Mouse (Mus musculus) hindbrain, embryonic 11.5 days (tissue): ENCODE data around the gene Calcoco1. TPM values are rescaled to one million over a fixed set of nuclear protein-coding genes. Genes with fewer than 3 reads are reported as not detected.

Experiments
- ATAC-seq: fragments of 200-750 bp; cut with Nextera tagmentation; 2 replicates; pipeline ENCODE4 v1.8.0; 2017; ENCODE audit warnings: mild to moderate bottlenecking, moderate TSS enrichment, moderate library complexity; ENCODE audit not compliant: low FRiP score
- DNase-seq: peaks from one replicate; pipeline ENCODE4 v3.0.0-alpha.2; 2015; ENCODE audit warnings: low spot score
- H3K27ac ChIP-seq: fragments of 300-500 bp; sonication (generic); 2 replicates; pipeline ENCODE4 v1.5.1; 2014; ENCODE audit warnings: mild to moderate bottlenecking, low read depth, low read length
- H3K27me3 ChIP-seq: fragments of 300-500 bp; sonication (generic); 2 replicates; pipeline ENCODE4 v1.6.1; 2014; ENCODE audit warnings: mild to moderate bottlenecking, low read length, moderate library complexity, mixed read lengths; ENCODE audit not compliant: control insufficient read depth, insufficient read depth
- H3K36me3 ChIP-seq: fragments of 300-500 bp; sonication (generic); 2 replicates; pipeline ENCODE4 v1.6.1; 2014; ENCODE audit warnings: mild to moderate bottlenecking, low read length, moderate library complexity, mixed read lengths; ENCODE audit not compliant: control insufficient read depth, insufficient read depth
- H3K4me1 ChIP-seq: fragments of 300-500 bp; sonication (generic); replicated peaks from 2 replicates; pipeline ENCODE4 v1.6.1; 2014; ENCODE audit warnings: low read length, mixed read lengths; ENCODE audit not compliant: control insufficient read depth, insufficient read depth
- H3K4me2 ChIP-seq: fragments of 300-500 bp; sonication (generic); replicated peaks from 2 replicates; pipeline ENCODE4 v1.6.1; 2014; ENCODE audit warnings: mild to moderate bottlenecking, low read depth, low read length
- H3K4me3 ChIP-seq: fragments of 300-500 bp; sonication (generic); 2 replicates; pipeline ENCODE4 v1.5.1; 2014; ENCODE audit warnings: low read depth, low read length
- H3K9ac ChIP-seq: fragments of 300-500 bp; sonication (generic); 2 replicates; pipeline ENCODE4 v1.6.1; 2014; ENCODE audit warnings: low read depth, low read length
- H3K9me3 ChIP-seq: fragments of 300-500 bp; sonication (generic); 2 replicates; pipeline ENCODE4 v1.6.1; 2016; ENCODE audit warnings: low read length; ENCODE audit not compliant: control insufficient read depth
- WGBS: fragments of 180-500 bp; shearing (Covaris S2); extraction: QIAGEN DNeasy Blood & Tissue Kit; methylation state at CpG from one replicate; pipeline ENCODE4 v1.1.7; 2014; 5-methylcytosine and 5-hydroxymethylcytosine counted together
- polyA plus RNA-seq: library from polyadenylated mRNA; unstranded; fragments of >200 nt; fragmentation: Nextera tagmentation; extraction: Ambion mirVana; gene quantifications from 2 replicates; pipeline ENCODE4 v1.2.1, GENCODE M21; 2014

The Calcoco1 gene
- polyA plus RNA-seq, 1 experiment from 2014 or later, result 26.2 TPM

GRCm38 (mm10) chr15:102692991-102693411, 29.0 kb downstream of the Calcoco1 start:
- Histone ChIP-seq H3K9ac (no peak overlapping the region), H3K27ac (no peak overlapping the region; the same call in 1 of the 2 replicates), H3K9me3 (no peaks in the 10 kb centered on the region), H3K36me3 (no peaks in the 10 kb centered on the region), H3K4me1 (peaks cover 9% of the 10 kb centered on the region), H3K4me3 (peak overlapping the region; percentile 30), H3K4me2 (peak overlapping the region; percentile 65), H3K27me3 (peaks cover 50% of the 10 kb centered on the region)
- ATAC-seq (peak; percentile 87), DNase-seq (peak; percentile 92)
- 2% methylated on average over 32 of the region's 32 CpGs for WGBS

- peak overlapping the region; percentile 8; the same call in 1 of the 2 replicates for H3K9ac ChIP-seq
- peak overlapping the region; percentile 65 for H3K4me2 ChIP-seq
- H3K4me1 ChIP-seq, result peaks cover 9% of the 10 kb centered on the region
- WGBS, result 2% methylated on average over 26 of the region's 26 CpGs
- H3K27ac ChIP-seq, result no peak overlapping the region; the same call in 1 of the 2 replicates
- H3K27me3 ChIP-seq, result peaks cover 50% of the 10 kb centered on the region
- DNase-seq (peak; percentile 69), ATAC-seq (peak; percentile 73)
- H3K9me3 ChIP-seq, result no peaks in the 10 kb centered on the region
- H3K36me3 ChIP-seq, result no peaks in the 10 kb centered on the region
- peak overlapping the region; percentile 30 for H3K4me3 ChIP-seq
Measured at GRCm38 (mm10) chr15:102692321-102692804, 29.6 kb downstream of the Calcoco1 start.

GRCm38 (mm10) chr15:102685791-102686190, 36.2 kb downstream of the Calcoco1 start:
- peaks cover 5% of the 10 kb centered on the region; the same call in 1 of the 2 replicates for H3K27me3 ChIP-seq
- ATAC-seq (no peak), DNase-seq (no peak)
- H3K4me3 ChIP-seq, result no peak overlapping the region
- H3K27ac ChIP-seq, result no peak overlapping the region
- H3K4me1 ChIP-seq, result no peaks in the 10 kb centered on the region
- no peak overlapping the region for H3K9ac ChIP-seq
- H3K9me3 ChIP-seq, result no peaks in the 10 kb centered on the region
- H3K4me2 ChIP-seq, result no peak overlapping the region
- 7% methylated on average over 4 of the region's 4 CpGs for WGBS
- H3K36me3 ChIP-seq, result no peaks in the 10 kb centered on the region

- H3K4me3 ChIP-seq, result no peak overlapping the region
- H3K36me3 ChIP-seq, result no peaks in the 10 kb centered on the region
- ATAC-seq (no peak), DNase-seq (peak; percentile 43)
- H3K9ac ChIP-seq, result no peak overlapping the region
- H3K9me3 ChIP-seq, result no peaks in the 10 kb centered on the region
- H3K27ac ChIP-seq, result no peak overlapping the region
- no peak overlapping the region for H3K4me2 ChIP-seq
- H3K4me1 ChIP-seq, result no peaks in the 10 kb centered on the region
- 0% methylated on average over 1 of the region's 1 CpGs for WGBS
- H3K27me3 ChIP-seq, result no peaks in the 10 kb centered on the region
Measured at GRCm38 (mm10) chr15:102683670-102684069, 38.3 kb downstream of the Calcoco1 start.

- Histone ChIP-seq H3K27ac (no peak overlapping the region), H3K4me1 (peaks cover 8% of the 10 kb centered on the region; the same call in 1 of the 2 replicates), H3K9me3 (no peaks in the 10 kb centered on the region), H3K36me3 (no peaks in the 10 kb centered on the region), H3K9ac (no peak overlapping the region), H3K4me2 (no peak overlapping the region), H3K27me3 (no peaks in the 10 kb centered on the region), H3K4me3 (no peak overlapping the region)
- DNase-seq (no peak), ATAC-seq (no peak)
- WGBS, result 86% methylated on average over 2 of the region's 2 CpGs
Measured at GRCm38 (mm10) chr15:102676345-102676744, 45.6 kb downstream of the Calcoco1 start.

- H3K4me3 ChIP-seq, result no peak overlapping the region
- ATAC-seq (peak; percentile 38), DNase-seq (peak; percentile 71)
- H3K9ac ChIP-seq, result no peak overlapping the region
- H3K9me3 ChIP-seq, result no peaks in the 10 kb centered on the region
- H3K27me3 ChIP-seq, result no peaks in the 10 kb centered on the region
- H3K36me3 ChIP-seq, result no peaks in the 10 kb centered on the region
- 4% methylated on average over 10 of the region's 10 CpGs for WGBS
- peak overlapping the region; percentile 99 for H3K27ac ChIP-seq
- peaks cover 8% of the 10 kb centered on the region; the same call in 1 of the 2 replicates for H3K4me1 ChIP-seq
- H3K4me2 ChIP-seq, result peak overlapping the region; percentile 61
Measured at GRCm38 (mm10) chr15:102673548-102673947, 48.4 kb downstream of the Calcoco1 start.

GRCm38 (mm10) chr15:102672215-102673071, 49.5 kb downstream of the Calcoco1 start, which contains the start of gene Atp5g2:
Atp5g2 (minus strand) TSS chr15:102672352.
- Histone ChIP-seq H3K4me1 (peaks cover 8% of the 10 kb centered on the region; the same call in 1 of the 2 replicates), H3K36me3 (no peaks in the 10 kb centered on the region), H3K9me3 (no peaks in the 10 kb centered on the region), H3K9ac (peak within 1 kb of the TSS; percentile 93), H3K27me3 (no peaks in the 10 kb centered on the region), H3K4me3 (peak within 1 kb of the TSS; percentile 42), H3K27ac (peak within 1 kb of the TSS; percentile 99), H3K4me2 (peak within 1 kb of the TSS; percentile 61)
- ATAC-seq (no peak), DNase-seq (peak; percentile 74)
- 4% methylated on average over 37 of the region's 37 CpGs for WGBS

- no peaks in the 10 kb centered on the region for H3K9me3 ChIP-seq
- peak overlapping the region; percentile 93 for H3K9ac ChIP-seq
- peak overlapping the region; percentile 42 for H3K4me3 ChIP-seq
- H3K27ac ChIP-seq, result peak overlapping the region; percentile 99
- ATAC-seq (peak; percentile 77), DNase-seq (peak; percentile 86)
- WGBS, result 0% methylated on average over 32 of the region's 34 CpGs
- H3K4me2 ChIP-seq, result peak overlapping the region; percentile 61
- H3K27me3 ChIP-seq, result no peaks in the 10 kb centered on the region
- peaks cover 8% of the 10 kb centered on the region; the same call in 1 of the 2 replicates for H3K4me1 ChIP-seq
- H3K36me3 ChIP-seq, result peaks cover 2% of the 10 kb centered on the region; the same call in 1 of the 2 replicates
Measured at GRCm38 (mm10) chr15:102671721-102672214, 50.2 kb downstream of the Calcoco1 start.
